Mouse (Mus musculus) heart, embryonic 11.5 days (tissue): ENCODE measurements around the gene Txndc16. TPM values are rescaled to one million over a fixed set of nuclear protein-coding genes. Genes with fewer than 3 reads are reported as not detected.

Experiments used
- ATAC-seq: fragments of 200-750 bp; cut with Nextera tagmentation; replicated peaks from 2 replicates; pipeline ENCODE4 v1.8.0; 2017; ENCODE audit warnings: moderate library complexity; ENCODE audit not compliant: insufficient number of reproducible peaks, low FRiP score, low TSS enrichment
- H3K27ac ChIP-seq: fragments of 300-500 bp; sonication (generic); 2 replicates; pipeline ENCODE4 v1.5.1; 2014; ENCODE audit warnings: mild to moderate bottlenecking, low read depth, low read length
- H3K27me3 ChIP-seq: fragments of 300-500 bp; sonication (generic); 2 replicates; pipeline ENCODE4 v1.6.1; 2014; ENCODE audit warnings: mild to moderate bottlenecking, low read length, mixed read lengths; ENCODE audit not compliant: control insufficient read depth, insufficient read depth
- H3K36me3 ChIP-seq: fragments of 300-500 bp; sonication (generic); 2 replicates; pipeline ENCODE4 v1.6.1; 2014; ENCODE audit warnings: mild to moderate bottlenecking, low read length, moderate library complexity, mixed read lengths; ENCODE audit not compliant: control insufficient read depth, insufficient read depth
- H3K4me1 ChIP-seq: fragments of 300-500 bp; sonication (generic); 2 replicates; pipeline ENCODE4 v1.6.1; 2014; ENCODE audit warnings: low read length; ENCODE audit not compliant: control insufficient read depth, insufficient read depth
- H3K4me2 ChIP-seq: fragments of 300-500 bp; sonication (generic); 2 replicates; pipeline ENCODE4 v1.6.1; 2014; ENCODE audit warnings: mild to moderate bottlenecking, moderate library complexity
- H3K4me3 ChIP-seq: fragments of 300-500 bp; sonication (generic); 2 replicates; pipeline ENCODE4 v1.5.1; 2014; ENCODE audit warnings: low read depth, low read length
- H3K9ac ChIP-seq: fragments of 300-500 bp; sonication (generic); 2 replicates; pipeline ENCODE4 v1.6.1; 2014; ENCODE audit warnings: mild to moderate bottlenecking, low read depth, low read length, moderate library complexity
- H3K9me3 ChIP-seq: fragments of 300-500 bp; sonication (generic); replicated peaks from 2 replicates; pipeline ENCODE4 v1.6.1; 2016; ENCODE audit warnings: low read length; ENCODE audit not compliant: control insufficient read depth
- WGBS: fragments of 180-500 bp; shearing (Covaris S2); extraction: QIAGEN DNeasy Blood & Tissue Kit; methylation state at CpG from one replicate; pipeline ENCODE4 v1.1.7; 2014; ENCODE audit not compliant: insufficient replicate concordance; 5-methylcytosine and 5-hydroxymethylcytosine counted together
- polyA plus RNA-seq: library from polyadenylated mRNA; unstranded; fragments of >200 nt; fragmentation: Nextera tagmentation; extraction: Ambion mirVana; gene quantifications from 2 replicates; pipeline ENCODE4 v1.2.1, GENCODE M21; 2014

The Txndc16 gene
- polyA plus RNA-seq, 1 experiment from 2014 or later, result 13.2 TPM

GRCm38 (mm10) chr14:45135560-45135959, 84.6 kb downstream of the Txndc16 start:
- Histone ChIP-seq H3K4me2 (no peak overlapping the region), H3K4me1 (0 out of 2 replicates have a peak, but pooled peaks cover 2% of the 10 kb centered on the region), H3K9ac (no peak overlapping the region), H3K27ac (no peak overlapping the region), H3K9me3 (no peaks in the 10 kb centered on the region), H3K4me3 (no peak overlapping the region), H3K27me3 (no peaks in the 10 kb centered on the region), H3K36me3 (no peaks in the 10 kb centered on the region)
- ATAC-seq, result no peak
- WGBS, result 43% methylated on average over 9 of the region's 9 CpGs

- Histone ChIP-seq H3K4me1 (no peaks in the 10 kb centered on the region), H3K36me3 (no peaks in the 10 kb centered on the region), H3K4me3 (no peak overlapping the region), H3K27me3 (no peaks in the 10 kb centered on the region), H3K9ac (no peak overlapping the region), H3K27ac (no peak overlapping the region), H3K4me2 (no peak overlapping the region), H3K9me3 (no peaks in the 10 kb centered on the region)
- 51% methylated on average over 4 of the region's 4 CpGs for WGBS
- ATAC-seq, result no peak
Observed at GRCm38 (mm10) chr14:45118359-45118758, 101.8 kb downstream of the Txndc16 start.

- no peak overlapping the region for H3K27ac ChIP-seq
- ATAC-seq, result no peak
- H3K4me1 ChIP-seq, result no peaks in the 10 kb centered on the region
- H3K27me3 ChIP-seq, result no peaks in the 10 kb centered on the region
- 81% methylated on average over 8 of the region's 8 CpGs for WGBS
- no peak overlapping the region for H3K9ac ChIP-seq
- no peak overlapping the region for H3K4me2 ChIP-seq
- H3K36me3 ChIP-seq, result no peaks in the 10 kb centered on the region
- H3K4me3 ChIP-seq, result no peak overlapping the region
- H3K9me3 ChIP-seq, result no peaks in the 10 kb centered on the region
Observed at GRCm38 (mm10) chr14:45102201-45102600, 117.9 kb downstream of the Txndc16 start.

GRCm38 (mm10) chr14:45092327-45092726, 127.8 kb downstream of the Txndc16 start:
- Histone ChIP-seq H3K4me3 (no peak overlapping the region), H3K27me3 (no peaks in the 10 kb centered on the region), H3K9ac (no peak overlapping the region), H3K4me1 (no peaks in the 10 kb centered on the region), H3K36me3 (no peaks in the 10 kb centered on the region), H3K27ac (no peak overlapping the region), H3K4me2 (no peak overlapping the region), H3K9me3 (no peaks in the 10 kb centered on the region)
- 62% methylated on average over 3 of the region's 3 CpGs for WGBS
- ATAC-seq, result no peak

GRCm38 (mm10) chr14:45090011-45090410, 130.1 kb downstream of the Txndc16 start:
- Histone ChIP-seq H3K27me3 (no peaks in the 10 kb centered on the region), H3K9me3 (no peaks in the 10 kb centered on the region), H3K27ac (no peak overlapping the region), H3K9ac (no peak overlapping the region), H3K4me3 (no peak overlapping the region), H3K36me3 (no peaks in the 10 kb centered on the region), H3K4me1 (no peaks in the 10 kb centered on the region), H3K4me2 (no peak overlapping the region)
- 78% methylated on average over 4 of the region's 4 CpGs for WGBS
- no peak for ATAC-seq

GRCm38 (mm10) chr14:45085651-45086425, 134.3 kb downstream of the Txndc16 start:
- Histone ChIP-seq H3K4me3 (no peak overlapping the region), H3K4me2 (no peak overlapping the region), H3K4me1 (no peaks in the 10 kb centered on the region), H3K27me3 (no peaks in the 10 kb centered on the region), H3K36me3 (no peaks in the 10 kb centered on the region), H3K27ac (no peak overlapping the region), H3K9ac (no peak overlapping the region), H3K9me3 (no peaks in the 10 kb centered on the region)
- WGBS, result 71% methylated on average over 5 of the region's 5 CpGs
- ATAC-seq, result no peak

- Histone ChIP-seq H3K9me3 (no peaks in the 10 kb centered on the region), H3K4me2 (no peak overlapping the region), H3K9ac (no peak overlapping the region), H3K36me3 (no peaks in the 10 kb centered on the region), H3K4me3 (no peak overlapping the region), H3K27ac (no peak overlapping the region), H3K4me1 (no peaks in the 10 kb centered on the region), H3K27me3 (no peaks in the 10 kb centered on the region)
- WGBS, result 86% methylated on average over 5 of the region's 5 CpGs
- no peak for ATAC-seq
Observed at GRCm38 (mm10) chr14:45084656-45085280, 135.4 kb downstream of the Txndc16 start.

- no peaks in the 10 kb centered on the region for H3K4me1 ChIP-seq
- no peaks in the 10 kb centered on the region for H3K9me3 ChIP-seq
- H3K4me3 ChIP-seq, result no peak overlapping the region
- no peaks in the 10 kb centered on the region for H3K36me3 ChIP-seq
- ATAC-seq, result no peak
- WGBS, result 64% methylated on average over 4 of the region's 4 CpGs
- no peak overlapping the region for H3K27ac ChIP-seq
- H3K27me3 ChIP-seq, result no peaks in the 10 kb centered on the region
- H3K4me2 ChIP-seq, result no peak overlapping the region
- H3K9ac ChIP-seq, result no peak overlapping the region
Observed at GRCm38 (mm10) chr14:45083540-45083939, 136.6 kb downstream of the Txndc16 start.
